20 mouse cellular contexts compared by ENCODE assay signal in the genomic region with DNA sequence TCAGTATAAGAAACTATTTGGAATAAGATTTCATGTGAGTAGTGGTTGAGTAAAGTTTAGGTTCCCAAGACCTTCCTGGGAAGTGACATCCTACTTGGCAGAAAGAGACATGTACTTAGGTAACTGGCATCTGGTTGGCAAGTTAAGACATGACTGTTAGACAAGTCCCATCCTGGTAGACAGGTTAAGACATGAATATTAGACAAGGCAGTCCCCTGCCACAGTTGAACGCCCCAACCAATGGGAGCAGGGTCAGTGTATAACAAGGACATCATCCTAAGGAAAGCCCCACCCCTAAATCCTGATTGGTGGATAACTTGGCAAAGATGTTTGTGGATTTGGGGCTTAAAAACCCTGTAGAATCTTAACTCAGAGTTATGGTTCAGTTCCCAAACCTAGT.
"Had no signal": no experiment of that assay in that cellular context is flagged by ENCODE, and none has a peak within 500 bp of the region (broad histone marks: within the 10 kb centered on the region; RNA-seq: fewer than 3 reads in every experiment).

No protein-coding gene starts in this region.

- H3K4me3 ChIP-seq: midbrain, embryonic 10.5 days; midbrain, embryonic 12.5 days; myocyte; neural tube, embryonic 13.5 days; neural tube, embryonic 15.5 days; stomach, embryonic 15.5 days had no signal

- H3K27ac ChIP-seq: midbrain, embryonic 10.5 days; midbrain, embryonic 12.5 days; neural tube, embryonic 13.5 days; neural tube, embryonic 15.5 days; stomach, embryonic 15.5 days; stomach, postnatal 0 days had no signal

- H3K9me3 ChIP-seq: midbrain, embryonic 10.5 days; midbrain, embryonic 12.5 days; neural tube, embryonic 13.5 days; neural tube, embryonic 15.5 days; stomach, embryonic 15.5 days had no signal

- H3K9ac ChIP-seq: lung, embryonic 14.5 days; midbrain, embryonic 12.5 days; neural tube, embryonic 13.5 days; neural tube, embryonic 15.5 days; stomach, embryonic 15.5 days had no signal

- H3K4me2 ChIP-seq: lung, embryonic 14.5 days; midbrain, embryonic 12.5 days; neural tube, embryonic 13.5 days; neural tube, embryonic 15.5 days; stomach, embryonic 15.5 days had no signal

- H3K36me3 ChIP-seq: midbrain, embryonic 10.5 days; midbrain, embryonic 12.5 days; neural tube, embryonic 13.5 days; neural tube, embryonic 15.5 days; stomach, embryonic 15.5 days had no signal

- DNase-seq: lung, adult 18-20 months; lung, embryonic 14.5 days; lung, postnatal 10 days; lung, postnatal 4 days; midbrain, embryonic 14.5 days; retina, postnatal 1 day; right cerebral cortex, adult 18-20 months; right cerebral cortex, postnatal 25 days; right cerebral cortex, postnatal 4 days; spleen, adult 18-20 months; thymus, adult 2 months; thymus, postnatal 25 days; thymus, postnatal 4 days had no signal
